Comparison of ENCODE assay signal across 8 mouse cellular contexts in genomic region chr11:77077792-77078191, GRCm38 (mm10). TPM values are rescaled to one million over a fixed set of nuclear protein-coding genes. Genes with fewer than 3 reads are reported as not detected.
DNase-seq lines count a peak whose midpoint lies in the region; ATAC-seq and TF ChIP-seq lines count a peak whose summit lies in the region.

No protein-coding gene starts in this region.

- H3K4me1 ChIP-seq in lung, embryonic 16.5 days (replicated peaks; ENCODE audit: control insufficient read depth, insufficient read depth, low read length): peaks cover 3% of the 10 kb centered on the region; the same call in 1 of the 2 replicates
- H3K4me1 ChIP-seq in embryonic facial prominence, embryonic 11.5 days (ENCODE audit: control insufficient read depth, insufficient read depth, low read length): no peaks in the 10 kb centered on the region
- no peaks in the 10 kb centered on the region for H3K4me1 ChIP-seq in hindbrain, postnatal 0 days (ENCODE audit: insufficient read depth, low read length)

- no peaks in the 10 kb centered on the region for H3K9me3 ChIP-seq in lung, embryonic 16.5 days (ENCODE audit: control insufficient read depth, low read length)
- no peaks in the 10 kb centered on the region for H3K9me3 ChIP-seq in embryonic facial prominence, embryonic 11.5 days (replicated peaks; ENCODE audit: control insufficient read depth, low read length)
- H3K9me3 ChIP-seq in hindbrain, postnatal 0 days (ENCODE audit: low read length): no peaks in the 10 kb centered on the region

- peak; percentile 19 for ATAC-seq in lung, embryonic 16.5 days (ENCODE audit: low read depth)
- peak; percentile 34; the same call in 1 of the 2 replicates for ATAC-seq in embryonic facial prominence, embryonic 11.5 days (replicated peaks; ENCODE audit: insufficient number of reproducible peaks, low FRiP score, low TSS enrichment, low read depth)
- ATAC-seq in hindbrain, postnatal 0 days: peak; percentile 16
- peak; percentile 6; the same call in 1 of the 2 replicates for ATAC-seq in megakaryocyte progenitor cell, adult 5-6 weeks (replicated peaks; ENCODE audit: poor library complexity)

- peak overlapping the region; percentile 88 for H3K9ac ChIP-seq in lung, embryonic 16.5 days (ENCODE audit: low read length)
- peak overlapping the region; percentile 92 for H3K9ac ChIP-seq in embryonic facial prominence, embryonic 11.5 days (replicated peaks; ENCODE audit: low read length)
- peak overlapping the region; percentile 69 for H3K9ac ChIP-seq in hindbrain, postnatal 0 days (replicated peaks; ENCODE audit: low read length)

- peak; percentile 14 to 29 for DNase-seq in adrenal gland, adult 18-20 months (ENCODE audit: low spot score in 2 of 2)
- no peak for DNase-seq in adrenal gland, adult 8-10 months
- DNase-seq in lung, postnatal 36 days: no peak
- DNase-seq in embryonic facial prominence, embryonic 11.5 days (ENCODE audit: low spot score): peak; percentile 12
- peak; percentile 12 for DNase-seq in hindbrain, postnatal 0 days (ENCODE audit: low spot score)
- DNase-seq in thymus, postnatal 14 days: peak; percentile 39

- H3K27ac ChIP-seq in lung, embryonic 16.5 days (ENCODE audit: low read length): peak overlapping the region; percentile 76
- peak overlapping the region; percentile 74 for H3K27ac ChIP-seq in embryonic facial prominence, embryonic 11.5 days (replicated peaks; ENCODE audit: low read depth, low read length)
- peak overlapping the region; percentile 89 for H3K27ac ChIP-seq in hindbrain, postnatal 0 days

- no peak for TF ChIP-seq CTCF in hindbrain, postnatal 0 days (IDR thresholded peaks at IDR 0.05; ENCODE audit: low read depth)

- H3K36me3 ChIP-seq in lung, embryonic 16.5 days (ENCODE audit: control insufficient read depth, insufficient read depth, low read length): peaks cover 16% of the 10 kb centered on the region; the same call in 1 of the 2 replicates
- no peaks in the 10 kb centered on the region for H3K36me3 ChIP-seq in embryonic facial prominence, embryonic 11.5 days (replicated peaks; ENCODE audit: control insufficient read depth, insufficient read depth, low read depth, low read length)
- peaks cover 11% of the 10 kb centered on the region; the same call in 1 of the 2 replicates for H3K36me3 ChIP-seq in hindbrain, postnatal 0 days (ENCODE audit: insufficient read depth, low read length)

- WGBS in lung, embryonic 16.5 days: 1% methylated on average over 16 of the region's 16 CpGs
- 4% methylated on average over 16 of the region's 16 CpGs for WGBS in embryonic facial prominence, embryonic 11.5 days
- 3% methylated on average over 16 of the region's 16 CpGs for WGBS in hindbrain, postnatal 0 days

- peak overlapping the region; percentile 90 for H3K4me2 ChIP-seq in lung, embryonic 16.5 days (ENCODE audit: low read depth, low read length)
- H3K4me2 ChIP-seq in embryonic facial prominence, embryonic 11.5 days (ENCODE audit: low read depth, low read length): peak overlapping the region; percentile 82
- peak overlapping the region; percentile 84 for H3K4me2 ChIP-seq in hindbrain, postnatal 0 days (ENCODE audit: low read depth, low read length)

- peak overlapping the region; percentile 93 for H3K4me3 ChIP-seq in lung, embryonic 16.5 days (ENCODE audit: low read length)
- H3K4me3 ChIP-seq in embryonic facial prominence, embryonic 11.5 days (ENCODE audit: low read depth, low read length): peak overlapping the region; percentile 76
- H3K4me3 ChIP-seq in hindbrain, postnatal 0 days (ENCODE audit: low read length): peak overlapping the region; percentile 64

- H3K27me3 ChIP-seq in lung, embryonic 16.5 days (ENCODE audit: control insufficient read depth, insufficient read depth, low read depth, low read length): peaks cover 3% of the 10 kb centered on the region
- no peaks in the 10 kb centered on the region for H3K27me3 ChIP-seq in embryonic facial prominence, embryonic 11.5 days (ENCODE audit: control insufficient read depth, insufficient read depth, low read length)
- peaks cover 7% of the 10 kb centered on the region; the same call in 1 of the 2 replicates for H3K27me3 ChIP-seq in hindbrain, postnatal 0 days (ENCODE audit: insufficient read depth, low read length)

RNA-seq across cellular contexts. Expression of gene Nsrp1, which starts 0.4 kb away (rescaled TPM):
- total RNA-seq in adrenal gland, adult 18-20 months (2021): 10 to 100 TPM; 21.0 to 28.0 TPM
- 10 to 100 TPM; 15.6 to 25.9 (median 20.2) TPM for total RNA-seq in adrenal gland, adult 8-10 months (2022)
- polyA plus RNA-seq in lung, embryonic 16.5 days (2015; fragmentation: Nextera tagmentation; extraction: Ambion mirVana): 66.2 and 70.3 TPM in 2 replicates
- 59.8 and 63.1 TPM in 2 replicates for polyA plus RNA-seq in embryonic facial prominence, embryonic 11.5 days (2014; fragmentation: Nextera tagmentation; extraction: Ambion mirVana)
- total RNA-seq in hindbrain, postnatal 0 days (2014; rRNA removed): 2.2 and 6.4 TPM in 2 replicates
- 57.8 and 58.1 TPM in 2 replicates for polyA plus RNA-seq in hindbrain, postnatal 0 days (2015; fragmentation: Nextera tagmentation; extraction: Ambion mirVana)
- total RNA-seq in megakaryocyte progenitor cell, adult 5-6 weeks (2015): 31.1 and 51.1 TPM in 2 replicates
- total RNA-seq in megakaryocyte progenitor cell, adult 5-6 weeks (2017): 17.7 and 26.8 TPM in 2 replicates

Comparison
In these comparisons a context has a peak if more than half of its experiments do, and no peak if none do; other contexts are left out.
1. DNase-seq: peak in adrenal gland, adult 18-20 months (2 of 2), embryonic facial prominence, embryonic 11.5 days (single experiment), hindbrain, postnatal 0 days (single experiment) and thymus, postnatal 14 days (single experiment); none in adrenal gland, adult 8-10 months (single experiment) and lung, postnatal 36 days (single experiment).
2. Peak in every context shown above with its lines, with median percentiles within 50 percentile points of each other: ATAC-seq, H3K27ac ChIP-seq, H3K4me2 ChIP-seq, H3K4me3 ChIP-seq and H3K9ac ChIP-seq.